Mouse (Mus musculus) layer of hippocampus, adult 18-20 months (tissue): ENCODE measurements around the gene Nfib. TPM values are rescaled to one million over a fixed set of nuclear protein-coding genes. Genes with fewer than 3 reads are reported as not detected.

Source experiments
- DNase-seq, 2 experiments: peaks; one replicate each; pipeline ENCODE4 v3.0.0; 2022; ENCODE audit warnings: low spot score in 2 of 2
- total RNA-seq, 2 experiments: library from RNA; stranded (reverse); gene quantifications; 2 replicates each; pipeline ENCODE4 v1.2.3; 2021

Gene Nfib
- total RNA-seq, 2 experiments from 2014 or later, result 153 to 156 TPM

DNA sequence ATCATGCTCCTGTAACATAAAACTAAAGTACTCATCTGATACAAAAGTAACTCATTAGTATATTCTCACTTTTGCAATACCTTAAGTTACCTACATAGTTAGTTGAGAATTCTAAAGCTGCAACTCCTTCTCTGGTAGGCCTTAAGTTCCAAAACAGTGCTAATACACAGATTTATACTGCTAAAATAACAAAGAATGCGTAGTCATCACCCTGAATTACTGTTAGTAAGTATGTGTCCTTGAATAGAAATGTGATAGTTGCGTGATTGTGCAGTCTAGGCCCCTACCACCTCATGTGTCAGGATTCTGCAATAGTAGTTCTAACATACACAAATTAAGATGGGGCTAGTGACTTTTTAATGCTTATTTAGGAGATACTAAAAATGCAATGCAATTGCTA, 202.9 kb downstream of the Nfib start:
- DNase-seq, result no peak

GRCm38 (mm10) chr4:82502012-82502411, 203.5 kb downstream of the Nfib start:
- no peak for DNase-seq

DNA sequence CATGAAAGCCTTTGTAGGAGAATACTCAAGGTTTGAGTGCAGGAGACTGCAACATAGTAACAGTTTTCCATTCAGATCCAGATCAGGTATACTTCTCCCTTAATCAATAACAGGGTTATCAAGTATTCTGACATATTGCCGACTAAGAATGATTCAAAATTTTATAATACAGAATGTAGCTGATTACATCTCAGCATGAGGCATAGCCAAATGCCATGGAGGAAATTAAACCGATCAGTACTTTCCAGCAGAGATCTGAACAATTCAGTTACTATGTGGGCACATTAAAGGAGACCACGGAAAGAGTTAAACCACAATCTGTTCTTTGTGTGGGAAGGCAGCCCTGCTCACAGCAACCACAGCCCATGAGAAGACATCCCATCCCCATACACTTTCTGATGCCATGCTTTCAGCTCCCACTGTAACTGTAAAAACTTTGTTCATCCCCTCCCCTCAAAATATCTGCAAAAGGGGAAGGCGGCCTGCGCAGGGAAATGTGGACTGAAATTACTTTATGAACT, 204.9 kb downstream of the Nfib start:
- peak in 1 of 2 experiments; percentile 64 for DNase-seq

DNA sequence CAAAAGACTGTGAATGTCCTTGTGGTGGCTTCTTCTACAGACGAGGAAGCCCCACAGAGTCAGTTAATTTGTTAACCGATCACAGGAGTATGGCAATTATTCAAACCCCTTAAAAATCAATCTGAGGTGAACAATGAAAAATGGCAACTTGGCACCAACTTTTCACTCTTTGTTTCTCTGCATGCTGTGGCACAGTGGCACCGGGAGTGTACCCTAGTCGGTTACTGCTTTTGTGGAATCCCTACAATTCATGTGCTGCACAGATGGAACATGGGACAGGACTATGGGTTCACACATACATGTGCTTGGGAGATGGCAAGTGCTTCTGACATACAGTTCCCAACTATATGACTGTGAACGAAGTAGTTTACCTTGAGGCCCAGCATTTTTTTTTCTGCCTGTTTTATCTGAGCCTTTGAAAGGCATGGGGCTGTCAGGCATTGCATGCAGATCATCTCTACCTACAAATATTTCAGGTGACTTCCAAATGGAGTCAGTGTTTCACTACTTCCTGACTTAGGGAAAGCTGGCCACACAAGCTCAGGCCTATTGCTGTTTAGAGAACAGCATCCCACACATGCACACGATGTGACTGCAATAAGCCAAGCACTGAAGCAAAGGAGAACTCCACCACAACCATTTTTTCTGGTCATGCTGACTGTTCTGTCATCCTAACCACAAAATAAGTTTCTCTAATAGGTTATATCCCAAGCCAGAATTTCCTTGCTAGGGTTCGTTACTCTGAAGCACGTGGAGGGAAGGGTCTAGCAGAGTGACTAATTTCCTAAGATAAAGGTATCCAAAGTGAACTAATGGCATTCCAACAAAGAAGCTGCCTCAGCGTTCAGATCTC, 205.6 kb downstream of the Nfib start:
- peak in 1 of 2 experiments; percentile 50 for DNase-seq

GRCm38 (mm10) chr4:82499238-82499637, 206.3 kb downstream of the Nfib start:
- peak in 1 of 2 experiments; percentile 71 for DNase-seq

DNA sequence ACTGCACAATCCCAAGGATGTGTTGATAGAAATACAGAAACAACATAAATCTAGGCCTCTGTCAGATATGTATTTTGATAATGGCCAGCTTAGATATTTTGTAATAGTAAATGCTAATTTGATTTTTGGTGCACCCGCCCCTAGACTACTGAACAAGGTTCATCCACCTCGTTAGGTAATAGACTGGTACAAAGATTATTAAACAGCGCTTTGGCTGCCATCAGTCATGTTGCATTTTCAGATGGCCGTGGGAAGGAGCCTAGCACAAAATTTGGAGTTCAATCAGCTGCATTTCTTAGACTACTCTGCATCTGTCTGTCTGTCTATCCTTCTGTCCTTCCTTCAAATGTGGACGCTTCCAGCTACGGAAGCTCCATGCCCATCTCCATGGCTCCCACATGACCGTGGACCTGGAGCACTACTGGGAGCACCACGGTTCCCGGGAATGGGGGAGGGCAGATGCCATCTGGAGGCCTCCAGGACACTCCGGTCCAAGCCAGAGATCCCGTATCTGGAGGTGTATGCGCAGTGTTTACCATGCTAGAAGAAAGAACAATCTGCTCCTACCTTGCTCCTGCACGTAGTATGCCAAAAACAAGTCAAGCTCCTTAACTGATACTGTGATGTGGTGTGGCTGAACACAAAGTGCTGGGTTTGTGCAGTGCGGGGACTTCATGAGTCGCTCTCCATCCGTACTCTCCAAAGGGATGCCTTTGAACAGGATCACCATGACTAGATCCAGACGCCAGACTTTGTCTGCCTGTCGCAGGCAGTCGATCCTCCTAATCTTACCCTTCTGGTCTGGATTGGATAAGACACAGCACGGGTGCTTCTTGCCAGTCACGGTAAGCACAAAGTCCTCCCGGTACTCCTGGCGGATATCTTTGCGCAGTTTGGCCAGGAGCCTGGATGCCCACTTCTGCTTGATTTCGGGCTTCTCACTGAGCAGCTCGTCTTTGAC, 207.6 kb downstream of the Nfib start:
- DNase-seq, result peak in 1 of 2 experiments; percentile 69

DNA sequence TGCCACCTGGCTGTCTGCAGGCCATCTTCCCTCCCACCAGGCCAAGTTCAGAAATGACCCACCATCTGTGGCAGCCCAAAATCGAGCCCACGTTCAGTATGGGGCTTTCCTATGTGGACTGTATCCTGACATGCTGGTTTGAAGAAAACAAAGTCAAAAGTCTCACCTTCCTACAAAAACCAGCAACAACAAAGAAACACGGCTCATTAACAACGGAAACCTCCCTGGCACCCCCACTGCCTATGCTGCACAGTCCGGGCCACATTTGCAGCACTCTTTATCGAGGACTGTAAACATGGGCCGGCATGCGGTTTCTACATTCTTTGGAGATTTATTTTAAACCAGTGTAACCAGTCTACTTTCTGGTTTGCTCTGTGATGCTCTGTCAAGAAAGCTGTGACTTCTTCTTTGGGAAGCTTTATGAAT, 208.4 kb downstream of the Nfib start:
- no peak for DNase-seq

DNA sequence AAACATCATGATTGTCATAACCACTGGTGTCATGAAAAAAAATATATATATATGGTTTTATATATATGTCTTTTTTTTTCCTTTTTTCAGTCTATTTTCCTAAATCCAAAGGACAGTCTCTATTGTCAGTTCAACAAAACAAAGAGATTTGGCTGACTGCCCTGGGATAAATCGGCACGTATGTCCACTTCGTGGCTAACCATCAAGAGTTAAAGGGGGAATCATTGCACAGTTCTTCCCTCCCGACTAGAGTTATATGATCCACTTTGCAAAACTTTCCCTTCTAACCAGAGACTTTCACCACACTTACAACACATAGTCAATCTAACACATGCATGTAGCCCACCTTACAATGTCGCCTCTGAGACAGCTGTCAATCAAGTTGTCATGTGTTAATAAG, 209.2 kb downstream of the Nfib start:
- no peak for DNase-seq

DNA sequence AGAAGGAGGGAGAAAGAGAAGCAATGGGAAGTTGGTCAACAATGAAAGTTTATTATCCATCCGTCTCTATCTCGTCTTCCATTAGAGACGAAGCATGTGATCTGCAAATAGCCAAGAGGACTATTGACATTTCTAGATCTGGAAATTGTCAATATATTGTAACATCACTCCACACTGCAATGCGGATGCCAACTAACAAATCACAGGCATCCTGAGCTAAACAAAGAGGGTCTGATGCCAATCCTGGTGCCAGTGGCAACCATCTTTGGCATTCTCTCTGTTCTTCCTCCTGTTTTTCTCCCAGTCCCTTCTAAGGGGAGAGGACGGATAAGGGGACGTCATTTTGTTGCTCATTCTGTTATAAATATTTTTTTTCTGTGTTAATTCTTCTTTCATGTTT, 209.9 kb downstream of the Nfib start:
- peak in 1 of 2 experiments; percentile 56 for DNase-seq

DNA sequence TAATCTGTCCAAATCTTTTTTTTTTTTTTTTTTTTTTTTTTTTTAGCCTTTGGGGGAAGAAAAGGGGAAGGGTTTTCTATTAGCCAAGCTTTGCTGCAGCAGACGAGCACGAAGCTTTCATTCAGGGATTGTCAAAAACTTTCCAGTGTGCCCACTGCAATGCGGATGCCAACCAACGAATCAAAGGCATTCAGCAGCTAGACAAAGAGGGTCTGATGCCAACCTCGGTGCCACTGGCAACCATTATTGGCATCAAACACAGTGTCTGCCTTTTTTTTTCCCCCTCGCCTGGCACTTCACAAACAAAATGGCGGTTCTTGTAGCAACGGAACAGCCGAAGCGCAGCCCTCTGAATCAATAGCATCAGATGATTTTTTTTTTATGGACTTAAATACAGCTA, 210.7 kb downstream of the Nfib start:
- peak; percentile 79 to 90 for DNase-seq

GRCm38 (mm10) chr4:82494424-82494823, 211.1 kb downstream of the Nfib start:
- DNase-seq, result no peak

- DNase-seq, result no peak
These were observed 211.7 kb downstream of the Nfib start for GRCm38 (mm10) chr4:82493865-82494264.

- DNase-seq, result no peak
These were observed 212.2 kb downstream of the Nfib start for GRCm38 (mm10) chr4:82493363-82493762.

DNA sequence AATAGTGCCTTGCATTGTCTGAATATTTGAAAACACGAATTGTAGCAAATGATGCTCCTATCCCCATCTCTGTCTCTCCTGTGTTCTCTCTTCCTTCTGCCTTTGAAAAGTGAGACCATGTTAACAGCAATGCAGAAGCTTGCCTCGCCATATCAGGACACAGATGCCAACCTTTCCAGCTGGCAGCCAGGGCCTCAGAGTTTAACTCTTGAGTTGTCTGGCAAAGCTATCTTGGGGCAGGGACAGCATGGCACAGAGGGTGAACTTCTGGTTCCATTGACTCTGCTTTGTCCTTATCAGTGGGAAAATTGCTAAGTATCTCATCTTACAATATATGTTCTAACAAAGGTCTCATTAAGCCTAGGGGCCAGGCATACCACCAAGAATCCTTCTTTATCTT, 212.8 kb downstream of the Nfib start:
- no peak for DNase-seq

GRCm38 (mm10) chr4:82489939-82490338, 215.6 kb downstream of the Nfib start:
- DNase-seq, result no peak

GRCm38 (mm10) chr4:82485910-82486309, 219.6 kb downstream of the Nfib start:
- DNase-seq, result no peak

- DNase-seq, result no peak
These were observed 221.7 kb downstream of the Nfib start for GRCm38 (mm10) chr4:82483871-82484270.

GRCm38 (mm10) chr4:82483298-82483697, 222.3 kb downstream of the Nfib start:
- no peak for DNase-seq

- DNase-seq, result no peak
These were observed 224.9 kb downstream of the Nfib start for GRCm38 (mm10) chr4:82480635-82481034.

DNA sequence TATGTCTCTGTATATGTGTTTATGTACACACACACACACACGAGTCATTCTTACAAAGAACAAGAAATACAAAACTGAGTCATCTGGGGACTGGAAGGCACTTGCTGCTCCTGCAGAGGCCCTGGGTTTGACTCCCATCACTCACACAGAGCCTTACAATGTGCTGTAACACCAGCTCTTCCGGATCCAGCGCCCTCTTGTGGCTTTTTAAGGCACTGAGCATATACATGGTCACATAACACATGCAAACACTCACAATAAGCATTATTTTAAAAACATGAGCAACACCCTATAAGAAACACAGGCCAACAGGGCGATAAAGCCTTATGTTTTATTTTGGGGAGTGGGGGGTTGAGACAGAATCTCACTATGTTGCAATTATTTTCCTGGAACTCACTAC, 226.2 kb downstream of the Nfib start:
- no peak for DNase-seq

DNA sequence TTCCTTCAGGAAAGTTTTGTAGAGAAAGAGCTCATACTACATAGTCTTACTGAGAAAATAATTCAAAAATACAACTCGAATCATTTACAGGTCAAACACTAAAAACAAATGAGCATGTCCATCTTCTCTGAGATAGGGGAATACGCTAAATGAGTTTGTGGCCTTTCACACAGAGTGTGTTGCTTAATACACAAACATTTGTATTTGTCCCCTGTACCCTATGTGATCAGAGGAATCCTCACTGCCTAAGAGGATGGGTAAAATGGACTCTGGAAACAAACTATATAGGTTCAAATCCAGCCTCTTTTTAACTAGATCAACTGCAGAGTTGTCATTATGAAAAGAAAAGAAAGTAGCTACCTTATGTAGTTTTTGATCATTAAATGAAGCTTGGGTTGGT, 227.8 kb downstream of the Nfib start:
- DNase-seq, result no peak

GRCm38 (mm10) chr4:82476411-82476810, 229.1 kb downstream of the Nfib start:
- no peak for DNase-seq
